Mouse (Mus musculus): ENCODE measurements at regions not wholly inside any gene's neighbourhood (a gene's known extent, or its start where the extent isn't known, plus 50 kb on each side); places are given as distances from the start of the nearest gene placed in this dataset.

DNA sequence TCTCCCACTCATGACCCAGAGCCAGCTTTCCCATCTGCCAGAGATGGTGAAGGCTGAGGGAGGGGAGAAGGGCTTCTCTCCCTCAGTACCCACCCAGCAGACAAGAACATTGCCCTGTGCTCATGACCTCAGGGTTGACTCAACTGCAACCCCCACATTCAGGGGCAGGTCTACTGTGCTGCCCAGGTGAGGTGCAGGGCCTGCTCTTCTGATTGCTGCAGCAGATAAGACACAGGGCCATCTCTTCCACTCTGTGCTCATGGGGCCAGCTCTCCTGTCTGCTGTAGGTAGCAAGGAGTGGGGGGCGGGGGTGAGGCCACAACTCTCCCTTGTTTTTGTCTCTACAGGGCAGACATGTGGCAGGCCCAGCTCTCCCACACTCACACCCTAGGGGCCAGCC is 84.1 kb upstream of the Xpo1 start:
- DNase-seq, result no peak

DNA sequence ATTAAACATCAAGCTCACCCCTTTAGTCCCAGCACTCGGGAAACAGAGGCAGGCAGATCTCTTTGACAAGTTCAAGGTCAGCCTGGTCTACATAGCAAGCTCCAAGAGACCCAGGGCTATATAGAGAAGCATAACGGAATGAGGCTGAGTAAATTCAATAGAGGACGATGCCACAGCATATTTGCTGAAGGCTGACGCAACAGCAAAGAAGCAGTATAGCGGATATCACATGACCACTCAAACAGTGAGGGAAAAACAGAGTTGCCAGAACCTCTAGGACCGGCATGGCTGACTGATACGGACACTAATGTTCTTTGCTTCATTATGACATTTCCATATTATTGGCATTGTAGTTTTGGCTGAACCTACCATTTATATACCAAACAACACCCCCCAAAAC is 74.2 kb upstream of the Xpo1 start:
- DNase-seq, result no peak

DNA sequence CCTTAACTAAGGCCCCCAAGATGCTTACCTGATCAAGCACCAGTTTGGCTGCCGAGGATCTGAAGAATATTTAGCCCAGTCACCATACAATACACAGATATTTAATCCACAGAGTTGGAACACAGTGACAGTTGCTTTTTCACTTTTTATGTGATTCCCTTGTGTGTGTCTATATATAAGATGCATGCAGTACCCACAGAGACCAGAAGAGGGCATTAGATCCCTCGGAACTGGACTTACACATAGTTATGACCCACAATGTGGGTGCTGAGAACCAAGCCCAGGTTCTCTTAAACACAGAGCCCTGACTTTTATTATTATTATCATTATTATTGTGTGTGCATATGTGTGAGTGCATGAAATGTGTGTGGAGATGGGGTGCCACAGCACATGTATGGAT is 70.6 kb upstream of the Xpo1 start:
- DNase-seq, result no peak

DNA sequence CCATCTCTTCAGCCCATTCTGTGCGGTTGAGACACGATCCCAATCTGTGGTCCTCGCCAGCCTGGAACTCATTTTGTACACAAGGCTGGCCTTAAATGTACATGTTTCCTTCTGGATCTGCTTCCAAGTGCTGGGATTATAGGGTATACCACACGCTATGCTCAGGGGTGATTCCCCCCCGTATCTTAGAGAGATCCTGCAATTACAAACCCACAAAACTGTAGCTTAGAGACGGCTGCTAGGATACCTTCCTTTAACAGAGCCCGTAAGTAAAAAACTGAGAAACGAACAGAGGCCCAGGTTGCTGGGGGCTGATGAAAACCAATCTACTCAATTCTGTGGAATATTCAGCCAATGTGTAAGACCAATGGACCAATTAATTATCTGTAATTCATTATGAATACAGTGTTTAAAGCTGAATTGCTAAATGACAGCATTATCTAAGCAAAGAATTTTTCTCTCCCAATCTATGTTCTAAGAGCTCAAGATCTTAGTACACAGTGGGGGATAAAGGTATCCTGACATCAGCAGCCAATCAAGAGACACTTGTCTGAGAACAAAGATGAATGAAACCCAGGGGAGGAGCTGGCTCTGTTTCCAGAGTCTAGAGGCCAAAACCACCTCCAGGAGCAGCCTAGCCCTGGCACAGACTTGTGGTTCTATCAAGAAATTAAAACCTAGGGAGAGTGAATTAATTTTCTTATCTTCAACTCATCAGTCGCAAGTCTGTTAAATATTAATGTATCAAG is 54.0 kb upstream of the Xpo1 start:
- DNase-seq, result no peak

DNA sequence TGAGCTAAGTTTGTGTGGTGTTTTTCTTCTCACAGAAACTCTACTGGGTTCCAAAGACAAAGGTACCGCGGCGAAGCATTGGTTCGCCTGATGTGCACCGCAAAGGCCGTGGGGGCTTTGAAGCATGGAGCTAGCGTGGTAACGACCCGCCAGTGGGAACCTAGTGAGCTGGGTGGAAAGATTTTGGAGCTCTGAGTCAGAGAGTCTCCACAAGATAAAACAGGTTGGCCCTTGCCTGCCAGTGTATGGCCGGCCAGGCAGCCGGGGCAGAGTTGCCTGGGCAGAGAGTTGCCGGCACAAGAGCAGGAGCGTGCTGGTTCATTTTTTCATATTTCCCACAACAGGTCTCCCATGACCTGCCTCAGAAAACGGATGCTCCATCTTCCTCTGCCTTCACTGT is 52.3 kb upstream of the Xpo1 start:
- no peak for DNase-seq

DNA sequence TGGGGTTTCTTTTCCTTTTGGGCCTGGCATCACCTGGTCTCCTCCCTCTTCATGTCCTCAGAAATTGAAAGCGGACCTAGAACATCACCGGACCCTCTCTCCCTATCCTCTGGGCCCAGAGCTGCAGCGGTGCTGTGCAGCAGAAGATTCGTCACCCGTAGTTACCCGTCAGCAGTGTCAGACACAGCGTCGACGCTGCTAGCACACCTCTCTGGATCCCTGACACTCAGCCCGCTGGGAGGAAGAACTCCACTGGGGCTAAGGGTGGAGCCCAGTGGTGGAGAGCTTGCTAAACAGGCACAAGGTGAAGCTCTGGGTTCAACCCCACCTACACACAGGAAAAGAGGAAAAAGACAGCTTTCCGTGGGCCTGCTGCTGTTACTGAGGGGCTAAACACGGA is 51.8 kb upstream of the Xpo1 start:
- no peak for DNase-seq
